Mouse (Mus musculus): ENCODE data around the gene Gm20388.

GRCm38 (mm10) chr8:120888005-120888404, 977.4 kb downstream of the Gm20388 start:
- TF ChIP-seq CTCF (IDR thresholded peaks at IDR 0.05; ENCODE audit: borderline replicate concordance, extremely low read depth, insufficient read depth, insufficient read length) (no peak), POLR2A (IDR thresholded peaks at IDR 0.05; ENCODE audit: borderline replicate concordance, extremely low read depth, insufficient read depth, insufficient read length, poor library complexity, severe bottlenecking) (no peak)

Measured in brain, embryonic 14.5 days (tissue).